Mouse (Mus musculus): Measurements from ENCODE around the gene Eef2k. TPM values are rescaled to one million over a fixed set of nuclear protein-coding genes. Genes with fewer than 3 reads are reported as not detected.
A peak's percentile ranks its signal among the peaks of the same experiment; 100 is the strongest.

The Eef2k gene
- polyA plus RNA-seq, 1 experiment from 2014 or later = 27.6 TPM

DNA sequence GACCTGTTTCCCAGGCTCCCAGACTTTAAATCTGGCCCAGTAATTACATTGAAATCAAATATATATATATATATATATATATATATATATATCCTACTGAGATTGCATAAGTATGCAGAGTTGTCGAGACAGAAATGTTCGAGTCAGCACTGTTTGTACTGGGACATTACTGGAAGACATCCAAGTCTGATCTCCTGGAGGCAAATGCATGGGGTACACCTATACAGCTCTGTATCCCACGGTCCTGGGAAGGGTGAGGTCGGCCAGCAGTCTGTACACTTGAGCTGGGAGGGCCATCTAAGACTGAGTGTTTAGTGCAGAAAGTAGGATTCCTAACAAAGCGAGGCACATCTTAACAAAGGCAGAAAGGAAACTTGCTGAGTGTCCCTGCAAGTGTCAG, 27.3 kb downstream of the Eef2k start:
- peak overlapping the region; percentile 63 for H3K27ac ChIP-seq
- H3K27me3 ChIP-seq = no peaks in the 10 kb centered on the region
- ATAC-seq (replicated peaks; ENCODE audit: low FRiP score) = no peak
- 40% methylated on average over 5 of the region's 5 CpGs for WGBS
- H3K36me3 ChIP-seq = no peaks in the 10 kb centered on the region
- H3K4me1 ChIP-seq = peaks cover 38% of the 10 kb centered on the region
- no peak overlapping the region for H3K4me3 ChIP-seq (replicated peaks)
- no peaks in the 10 kb centered on the region for H3K9me3 ChIP-seq (replicated peaks)
- no peak overlapping the region for H3K9ac ChIP-seq
- H3K4me2 ChIP-seq = no peak overlapping the region

DNA sequence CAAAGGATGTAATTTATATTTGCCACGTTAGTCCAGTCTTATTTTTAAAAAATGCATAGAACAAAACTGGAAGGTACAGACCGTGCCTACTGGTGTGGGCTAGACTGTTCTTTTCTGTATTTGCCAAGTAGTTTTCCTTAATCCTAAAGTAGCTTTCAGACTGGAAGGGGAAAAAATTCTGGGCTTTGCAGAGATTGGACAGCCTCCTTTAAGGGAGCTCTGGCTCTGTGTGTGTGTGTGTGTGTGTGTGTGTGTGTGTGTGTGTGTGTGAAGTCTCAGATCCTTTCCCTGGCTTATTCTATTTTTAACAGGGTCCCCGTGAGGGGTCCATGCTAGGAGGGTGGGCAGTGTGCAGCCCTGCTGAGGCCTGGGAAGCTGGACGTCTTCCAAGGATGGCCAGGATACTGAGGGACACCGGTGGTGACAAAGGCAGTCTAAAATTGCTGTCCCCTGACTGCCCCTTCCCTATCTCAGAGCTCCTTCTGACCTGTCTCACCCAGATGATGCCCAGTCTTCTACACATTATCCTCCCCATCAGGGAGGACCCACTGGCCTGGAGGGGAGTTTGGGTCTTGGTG, 27.9 kb downstream of the Eef2k start:
- Histone ChIP-seq H3K4me2 (no peak overlapping the region), H3K27ac (peak overlapping the region; percentile 63; the same call in 1 of the 2 replicates), H3K9ac (no peak overlapping the region), H3K9me3 (replicated peaks) (no peaks in the 10 kb centered on the region), H3K4me3 (replicated peaks) (no peak overlapping the region), H3K4me1 (peaks cover 32% of the 10 kb centered on the region), H3K36me3 (no peaks in the 10 kb centered on the region), H3K27me3 (no peaks in the 10 kb centered on the region)
- 76% methylated on average over 5 of the region's 5 CpGs for WGBS
- ATAC-seq (replicated peaks; ENCODE audit: low FRiP score) = no peak

DNA sequence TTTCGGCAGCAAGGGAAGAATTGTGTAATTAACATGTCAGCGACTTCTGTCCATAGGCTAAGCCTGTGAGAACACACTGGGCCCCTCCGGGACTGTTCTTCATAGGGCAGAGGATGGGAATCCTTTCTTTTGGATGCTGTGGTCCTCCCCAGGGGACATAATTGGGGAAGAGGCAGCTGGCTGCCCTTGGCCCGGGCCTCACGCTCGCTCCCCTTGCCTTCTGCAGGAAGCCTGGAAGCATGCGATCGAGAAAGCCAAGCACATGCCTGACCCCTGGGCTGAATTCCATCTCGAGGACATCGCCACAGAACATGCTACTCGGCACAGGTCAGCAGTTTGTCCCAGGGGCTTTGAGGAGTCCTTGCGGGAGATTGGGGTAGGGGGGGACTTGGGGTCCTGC, 30.5 kb downstream of the Eef2k start:
- no peak overlapping the region for H3K27ac ChIP-seq
- peaks cover 19% of the 10 kb centered on the region for H3K4me1 ChIP-seq
- 73% methylated on average over 12 of the region's 12 CpGs for WGBS
- H3K36me3 ChIP-seq = no peaks in the 10 kb centered on the region
- H3K4me2 ChIP-seq = no peak overlapping the region
- H3K4me3 ChIP-seq (replicated peaks) = no peak overlapping the region
- H3K27me3 ChIP-seq = no peaks in the 10 kb centered on the region
- no peak for ATAC-seq (replicated peaks; ENCODE audit: low FRiP score)
- no peaks in the 10 kb centered on the region for H3K9me3 ChIP-seq (replicated peaks)
- no peak overlapping the region for H3K9ac ChIP-seq

- no peaks in the 10 kb centered on the region for H3K36me3 ChIP-seq
- H3K9me3 ChIP-seq (replicated peaks) = no peaks in the 10 kb centered on the region
- H3K27ac ChIP-seq = no peak overlapping the region
- H3K9ac ChIP-seq = no peak overlapping the region
- H3K4me3 ChIP-seq (replicated peaks) = no peak overlapping the region
- 96% methylated on average over 3 of the region's 3 CpGs for WGBS
- no peaks in the 10 kb centered on the region for H3K27me3 ChIP-seq
- H3K4me1 ChIP-seq = peaks cover 11% of the 10 kb centered on the region
- ATAC-seq (replicated peaks; ENCODE audit: low FRiP score) = no peak
- no peak overlapping the region for H3K4me2 ChIP-seq
Observed at GRCm38 (mm10) chr7:120874021-120874420, 31.4 kb downstream of the Eef2k start.

- Histone ChIP-seq H3K36me3 (no peaks in the 10 kb centered on the region), H3K4me3 (replicated peaks) (no peak overlapping the region), H3K9me3 (replicated peaks) (no peaks in the 10 kb centered on the region), H3K27me3 (no peaks in the 10 kb centered on the region), H3K4me2 (no peak overlapping the region), H3K4me1 (0 out of 2 replicates have a peak, but pooled peaks cover 5% of the 10 kb centered on the region), H3K27ac (peak overlapping the region; percentile 65), H3K9ac (no peak overlapping the region)
- WGBS = 71% methylated on average over 7 of the region's 7 CpGs
- ATAC-seq (replicated peaks; ENCODE audit: low FRiP score) = peak; percentile 89
Observed at GRCm38 (mm10) chr7:120874764-120875539, 32.3 kb downstream of the Eef2k start.

DNA sequence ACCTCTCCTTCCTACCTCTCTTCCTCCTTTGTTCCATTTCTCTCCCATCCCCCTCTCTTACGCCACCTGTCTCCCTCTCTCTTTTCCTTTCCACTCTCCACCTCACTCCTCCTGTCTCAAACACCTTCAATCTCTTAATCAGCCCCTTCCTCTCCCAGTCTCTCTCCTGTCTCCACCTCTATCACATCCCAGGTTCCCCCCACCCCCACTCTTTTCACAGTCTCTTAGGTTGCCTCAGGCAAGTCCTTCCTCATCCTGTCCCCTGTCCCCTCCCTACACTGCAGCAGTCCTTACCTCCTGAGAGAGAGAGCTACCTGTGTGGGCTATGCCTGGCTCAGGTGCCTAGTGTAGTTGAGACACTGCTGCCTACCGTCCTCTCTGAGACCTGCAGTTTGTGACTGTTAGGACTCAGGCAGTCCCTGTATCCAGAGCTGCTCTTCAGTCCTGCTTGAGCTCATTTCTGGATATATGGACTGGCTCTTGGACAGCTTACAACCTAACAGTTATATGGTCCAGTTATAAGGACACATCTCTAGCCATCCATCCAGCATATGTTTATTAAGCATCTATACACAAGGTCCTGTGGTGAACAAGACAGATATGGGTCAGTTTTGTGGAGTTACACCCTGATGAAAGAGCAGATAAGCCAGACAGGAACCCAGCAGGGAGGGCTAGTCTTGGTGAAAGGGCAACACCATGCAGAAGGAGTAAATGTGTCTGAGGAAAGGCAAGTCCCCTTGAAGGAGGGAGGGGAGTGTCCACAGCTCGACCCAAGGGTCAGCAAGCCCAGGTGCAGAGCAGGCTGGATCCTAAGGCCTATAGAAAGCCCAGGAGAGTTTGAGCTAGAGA, 33.1 kb downstream of the Eef2k start:
- peak; percentile 68 for ATAC-seq (replicated peaks; ENCODE audit: low FRiP score)
- no peak overlapping the region for H3K4me2 ChIP-seq
- no peak overlapping the region for H3K4me3 ChIP-seq (replicated peaks)
- WGBS = 67% methylated on average over 3 of the region's 3 CpGs
- peak overlapping the region; percentile 64 for H3K27ac ChIP-seq
- H3K4me1 ChIP-seq = no peaks in the 10 kb centered on the region
- no peaks in the 10 kb centered on the region for H3K27me3 ChIP-seq
- H3K9ac ChIP-seq = no peak overlapping the region
- H3K36me3 ChIP-seq = peaks cover 7% of the 10 kb centered on the region
- no peaks in the 10 kb centered on the region for H3K9me3 ChIP-seq (replicated peaks)

- 83% methylated on average over 6 of the region's 6 CpGs for WGBS
- no peak for ATAC-seq (replicated peaks; ENCODE audit: low FRiP score)
- H3K4me2 ChIP-seq = no peak overlapping the region
- no peaks in the 10 kb centered on the region for H3K9me3 ChIP-seq (replicated peaks)
- no peak overlapping the region for H3K9ac ChIP-seq
- H3K4me1 ChIP-seq = 0 out of 2 replicates have a peak, but pooled peaks cover 3% of the 10 kb centered on the region
- H3K27me3 ChIP-seq = no peaks in the 10 kb centered on the region
- no peak overlapping the region for H3K27ac ChIP-seq
- H3K36me3 ChIP-seq = peaks cover 12% of the 10 kb centered on the region
- no peak overlapping the region for H3K4me3 ChIP-seq (replicated peaks)
Observed at GRCm38 (mm10) chr7:120878271-120878670, 35.6 kb downstream of the Eef2k start.

DNA sequence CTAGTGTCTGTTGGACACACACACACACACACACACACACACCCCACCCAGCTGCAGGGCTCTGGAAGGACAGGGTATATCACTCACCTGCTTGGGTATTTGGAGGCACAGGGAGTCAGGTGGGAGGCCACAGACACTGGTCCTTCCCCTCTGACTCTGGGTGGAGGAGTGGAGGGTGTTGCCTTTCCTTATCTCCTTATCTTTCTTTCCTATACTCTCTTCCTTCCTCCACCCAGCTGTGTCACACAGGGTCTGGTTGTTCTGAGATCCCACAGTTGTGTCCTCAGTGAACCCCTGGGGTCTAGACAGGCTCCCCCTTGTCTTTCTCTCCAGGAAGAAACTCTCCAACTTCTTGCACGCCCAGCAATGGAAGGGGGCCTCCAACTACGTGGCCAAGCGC, 37.3 kb downstream of the Eef2k start:
- Histone ChIP-seq H3K9me3 (replicated peaks) (no peaks in the 10 kb centered on the region), H3K27ac (no peak overlapping the region), H3K4me3 (replicated peaks) (no peak overlapping the region), H3K27me3 (no peaks in the 10 kb centered on the region), H3K4me1 (0 out of 2 replicates have a peak, but pooled peaks cover 3% of the 10 kb centered on the region), H3K9ac (no peak overlapping the region), H3K36me3 (peaks cover 22% of the 10 kb centered on the region), H3K4me2 (no peak overlapping the region)
- 85% methylated on average over 3 of the region's 3 CpGs for WGBS
- no peak for ATAC-seq (replicated peaks; ENCODE audit: low FRiP score)

GRCm38 (mm10) chr7:120880770-120881169, 38.1 kb downstream of the Eef2k start:
- Histone ChIP-seq H3K4me3 (replicated peaks) (no peak overlapping the region), H3K9ac (no peak overlapping the region), H3K4me1 (0 out of 2 replicates have a peak, but pooled peaks cover 3% of the 10 kb centered on the region), H3K27ac (no peak overlapping the region), H3K27me3 (no peaks in the 10 kb centered on the region), H3K4me2 (no peak overlapping the region), H3K36me3 (peaks cover 29% of the 10 kb centered on the region), H3K9me3 (replicated peaks) (no peaks in the 10 kb centered on the region)
- no peak for ATAC-seq (replicated peaks; ENCODE audit: low FRiP score)
- 96% methylated on average over 4 of the region's 4 CpGs for WGBS

- WGBS = 67% methylated on average over 2 of the region's 2 CpGs
- H3K36me3 ChIP-seq = peaks cover 35% of the 10 kb centered on the region
- ATAC-seq (replicated peaks; ENCODE audit: low FRiP score) = no peak
Observed at GRCm38 (mm10) chr7:120881451-120881850, 38.8 kb downstream of the Eef2k start.

DNA sequence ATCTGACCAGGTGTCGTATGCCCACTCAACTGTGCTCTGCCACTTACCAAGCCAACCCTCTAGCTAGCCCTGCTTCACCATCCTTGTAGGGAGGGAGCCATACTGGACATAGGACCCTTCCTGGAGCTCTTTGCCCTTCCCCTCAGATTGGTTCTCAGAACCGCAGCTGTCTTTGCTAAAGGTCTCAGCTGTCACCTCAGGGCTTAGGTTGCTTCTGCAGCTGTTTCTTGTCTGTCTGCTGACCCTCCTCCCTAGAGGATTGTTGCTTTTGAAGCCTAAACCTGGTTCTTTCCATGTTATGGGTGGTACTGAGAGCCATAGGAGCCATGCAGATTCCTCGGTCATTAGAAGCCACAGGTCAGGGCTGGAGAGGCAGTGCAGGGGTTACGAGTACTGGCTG, 40.0 kb downstream of the Eef2k start:
- Histone ChIP-seq H3K9me3 (replicated peaks) (no peaks in the 10 kb centered on the region), H3K9ac (no peak overlapping the region), H3K4me2 (no peak overlapping the region), H3K27me3 (no peaks in the 10 kb centered on the region), H3K27ac (no peak overlapping the region), H3K4me1 (0 out of 2 replicates have a peak, but pooled peaks cover 3% of the 10 kb centered on the region), H3K4me3 (replicated peaks) (no peak overlapping the region), H3K36me3 (peaks cover 41% of the 10 kb centered on the region)
- WGBS = 54% methylated on average over 4 of the region's 4 CpGs
- peak; percentile 66 for ATAC-seq (replicated peaks; ENCODE audit: low FRiP score)

More at GRCm38 (mm10) chr7:120881451-120881850, 38.8 kb downstream of the Eef2k start:
- Histone ChIP-seq H3K27ac (no peak overlapping the region), H3K4me1 (0 out of 2 replicates have a peak, but pooled peaks cover 3% of the 10 kb centered on the region), H3K9ac (no peak overlapping the region), H3K27me3 (no peaks in the 10 kb centered on the region), H3K4me3 (replicated peaks) (no peak overlapping the region), H3K4me2 (no peak overlapping the region), H3K9me3 (replicated peaks) (no peaks in the 10 kb centered on the region)

Data from kidney, embryonic 15.5 days (tissue).